Mouse (Mus musculus) lung, postnatal 0 days (tissue): ENCODE results near the gene Adamtsl2.

Experiments
- CTCF ChIP-seq: IDR thresholded peaks from 2 replicates; pipeline ENCODE4 v1.5.1; 2016; ENCODE audit warnings: antibody characterized with exemption, mild to moderate bottlenecking
- EP300 ChIP-seq: IDR thresholded peaks from 2 replicates; pipeline ENCODE4 v1.6.1; 2016; ENCODE audit warnings: antibody characterized with exemption, mild to moderate bottlenecking, control low read depth

GRCm38 (mm10) chr2:27073407-27073806 lies 5.8 kb upstream of the Adamtsl2 start:
- TF ChIP-seq CTCF (no peak), EP300 (no peak)
